Mouse (Mus musculus): ENCODE results near the gene Inpp5a.
A peak's percentile ranks its signal among the peaks of the same experiment; 100 is the strongest.

Inpp5a gene

GRCm38 (mm10) chr7:139450186-139450998 is 61.5 kb downstream of the Inpp5a start:
- no peak for DNase-seq

- DNase-seq: no peak
These were observed 62.8 kb downstream of the Inpp5a start for GRCm38 (mm10) chr7:139451711-139452110.

DNA sequence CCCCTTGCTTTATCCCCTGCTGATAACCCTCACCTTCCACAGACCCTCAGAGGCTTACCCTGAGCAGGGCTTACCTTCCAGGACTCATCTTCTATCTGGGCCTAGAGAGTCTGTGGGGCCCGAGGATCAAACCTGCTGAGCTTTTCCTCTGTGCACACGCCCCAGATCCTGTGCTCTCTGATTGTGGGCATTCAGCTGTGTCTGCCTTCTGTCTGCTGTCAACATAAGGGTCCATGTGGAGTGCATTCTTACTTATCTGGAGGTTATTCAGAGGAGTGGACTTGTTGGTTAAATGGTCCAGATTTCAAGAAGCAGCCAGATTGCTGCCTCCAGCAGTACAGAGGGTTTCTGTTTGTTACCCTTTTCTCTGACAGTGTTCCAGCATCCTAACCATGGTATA is 63.3 kb downstream of the Inpp5a start:
- no peak for DNase-seq

DNA sequence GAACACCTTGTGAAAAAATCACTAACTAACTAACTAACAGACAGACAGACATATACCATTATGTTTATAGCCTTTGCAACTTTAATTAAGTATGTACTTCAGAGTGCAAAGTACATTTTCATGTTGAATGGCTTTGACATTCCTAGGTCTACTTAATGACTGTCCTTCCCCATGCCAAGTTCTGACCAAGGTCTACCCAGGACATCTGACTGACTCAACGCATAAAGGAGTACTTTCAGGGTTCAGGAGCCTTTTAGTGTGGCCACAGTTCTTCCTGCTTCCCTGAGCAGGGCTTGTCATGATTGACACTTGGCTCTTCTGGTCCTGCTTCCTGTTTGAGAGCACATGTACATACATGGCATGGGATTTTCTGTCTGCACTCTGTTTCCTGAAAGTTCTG is 64.3 kb downstream of the Inpp5a start:
- no peak for DNase-seq

DNA sequence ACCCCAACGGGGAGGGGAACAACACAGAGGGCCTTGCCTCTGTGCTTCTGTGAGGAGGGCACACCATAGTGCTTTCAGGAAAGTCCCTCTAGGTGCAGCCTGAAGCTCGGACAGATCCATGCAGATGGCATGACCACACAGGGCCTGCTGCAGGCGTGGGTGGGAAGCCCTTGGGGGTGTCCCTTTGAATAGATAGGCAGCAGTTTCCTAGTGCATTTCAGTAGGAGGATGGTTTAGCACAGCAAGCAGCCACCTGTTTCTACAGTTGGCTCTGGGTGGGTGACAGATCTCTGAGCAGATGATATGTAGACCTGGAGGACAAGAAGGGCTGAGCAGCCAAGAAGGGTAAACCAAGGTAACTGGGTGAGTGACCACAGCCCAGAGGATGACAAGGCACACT is 65.4 kb downstream of the Inpp5a start:
- no peak for DNase-seq

- DNase-seq: no peak
These were observed 67.8 kb downstream of the Inpp5a start for GRCm38 (mm10) chr7:139456759-139457158.

DNA sequence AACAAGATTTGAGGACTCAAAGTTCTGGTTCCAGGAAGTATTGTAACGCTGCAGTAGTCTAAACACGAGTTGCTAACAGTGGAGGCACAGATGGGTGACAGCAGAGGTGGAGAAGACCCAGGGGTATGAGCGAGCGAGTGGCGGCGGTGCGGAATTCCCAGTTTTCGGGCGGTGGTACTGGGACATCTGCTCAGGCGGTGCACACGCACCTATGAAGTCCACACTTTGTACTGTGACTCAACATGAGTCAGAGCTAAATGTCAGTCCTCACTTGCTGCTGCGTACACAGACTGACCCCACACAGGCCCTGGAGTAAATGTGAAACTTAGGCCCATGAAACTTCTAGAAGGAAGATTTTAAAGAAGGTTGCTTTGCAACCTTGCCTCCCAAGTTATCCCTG is 72.4 kb downstream of the Inpp5a start:
- DNase-seq: no peak

GRCm38 (mm10) chr7:139462142-139462541 is 73.2 kb downstream of the Inpp5a start:
- DNase-seq: no peak

- no peak for DNase-seq
These were observed 76.6 kb downstream of the Inpp5a start for GRCm38 (mm10) chr7:139465538-139465937.

GRCm38 (mm10) chr7:139466484-139467176 is 77.7 kb downstream of the Inpp5a start:
- peak; percentile 12 for DNase-seq

GRCm38 (mm10) chr7:139467177-139467895 is 78.4 kb downstream of the Inpp5a start:
- DNase-seq: peak; percentile 26

DNA sequence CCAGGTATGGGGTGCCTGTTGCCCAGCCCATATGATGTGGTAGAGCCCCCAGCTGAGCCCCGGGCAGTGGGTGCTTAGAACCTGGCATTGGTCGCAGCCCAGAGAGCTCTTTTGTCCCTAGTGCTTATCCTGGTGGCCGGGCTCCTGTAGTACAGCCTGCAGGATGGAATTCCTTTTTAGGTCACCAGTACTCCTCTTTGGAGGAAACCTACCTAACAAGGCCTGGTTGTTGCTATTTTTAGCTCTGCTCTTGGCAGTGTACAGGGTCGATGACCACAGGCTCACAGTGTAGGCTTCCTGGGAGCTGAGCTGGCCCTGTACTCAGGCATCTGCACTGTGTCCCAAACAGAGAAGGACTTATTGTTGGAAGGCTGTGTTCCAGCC is 79.0 kb downstream of the Inpp5a start:
- peak; percentile 21 for DNase-seq

- DNase-seq: peak; percentile 43
These were observed 79.5 kb downstream of the Inpp5a start for GRCm38 (mm10) chr7:139468440-139468839.

DNA sequence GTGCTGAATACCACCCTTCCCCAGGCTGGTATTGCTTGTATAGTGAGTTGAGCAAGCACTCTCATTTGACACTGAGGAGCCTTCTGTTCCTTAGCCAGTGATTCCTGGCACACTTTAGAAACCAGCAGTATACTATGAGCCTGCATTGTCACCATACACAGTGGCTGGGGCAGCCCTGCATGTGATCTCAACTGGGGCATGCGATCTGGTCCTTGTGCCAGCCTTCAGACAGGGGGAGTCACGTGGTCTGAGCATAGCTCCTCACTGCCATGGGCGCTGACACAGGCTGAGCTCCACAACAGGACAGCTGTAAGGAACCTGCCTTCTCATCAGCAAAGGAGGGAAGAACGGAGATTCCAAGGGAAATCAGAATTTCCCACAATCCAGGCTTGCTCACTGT is 80.5 kb downstream of the Inpp5a start:
- no peak for DNase-seq

DNA sequence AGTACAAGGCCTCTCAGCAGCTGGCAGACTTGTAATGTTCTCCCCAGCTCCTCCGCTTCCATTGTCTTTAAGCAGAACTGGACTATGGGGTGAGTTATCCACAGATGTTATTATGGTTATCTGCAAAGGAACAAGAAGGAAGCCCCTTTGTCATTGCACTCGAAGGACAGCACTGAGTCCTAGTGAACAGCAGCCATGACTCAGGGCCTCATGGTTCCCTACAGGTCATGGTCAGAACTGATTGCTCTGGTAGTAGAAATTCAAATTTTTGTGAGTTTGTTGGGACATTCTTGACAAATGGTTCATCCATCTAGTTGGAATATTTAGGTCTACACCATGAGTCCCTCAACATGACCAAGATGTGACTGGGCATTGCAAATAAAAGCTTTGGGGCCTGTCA is 81.6 kb downstream of the Inpp5a start:
- DNase-seq: no peak

- no peak for DNase-seq
These were observed 83.1 kb downstream of the Inpp5a start for GRCm38 (mm10) chr7:139472052-139472451.

DNA sequence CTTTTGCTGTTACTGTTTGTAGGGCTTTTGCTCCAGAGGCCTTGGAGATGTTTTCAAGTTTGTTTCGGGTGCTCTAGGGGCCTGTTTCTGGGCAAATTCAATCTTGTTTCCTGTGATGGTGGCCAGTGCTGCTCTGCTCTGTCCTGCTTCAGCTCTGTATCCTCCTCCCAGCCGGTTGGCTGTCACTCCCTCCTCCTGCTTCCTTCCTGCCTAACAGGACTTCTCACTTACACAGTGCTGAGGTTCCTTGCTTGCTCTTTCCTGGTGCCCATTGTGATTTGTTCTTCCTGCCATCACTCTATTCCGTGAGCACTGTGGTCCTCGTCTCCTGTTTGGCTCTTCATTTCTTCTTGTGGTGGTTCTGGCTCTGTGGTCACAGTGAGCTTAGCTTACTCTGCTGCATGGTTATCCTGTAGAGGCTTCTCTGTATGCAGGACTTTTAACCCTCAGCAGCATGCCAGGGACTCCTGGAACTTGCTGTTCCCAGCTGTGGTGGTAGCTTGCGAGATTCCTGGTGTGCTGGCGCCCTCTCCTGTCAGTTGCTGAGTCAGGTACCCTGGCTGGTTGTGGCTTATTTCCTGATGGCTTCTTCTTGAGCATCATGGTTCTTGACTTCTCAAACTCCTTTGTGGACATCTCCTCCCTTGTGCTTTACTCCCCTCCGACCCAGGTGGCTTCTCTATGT is 84.1 kb downstream of the Inpp5a start:
- DNase-seq: peak; percentile 85

DNA sequence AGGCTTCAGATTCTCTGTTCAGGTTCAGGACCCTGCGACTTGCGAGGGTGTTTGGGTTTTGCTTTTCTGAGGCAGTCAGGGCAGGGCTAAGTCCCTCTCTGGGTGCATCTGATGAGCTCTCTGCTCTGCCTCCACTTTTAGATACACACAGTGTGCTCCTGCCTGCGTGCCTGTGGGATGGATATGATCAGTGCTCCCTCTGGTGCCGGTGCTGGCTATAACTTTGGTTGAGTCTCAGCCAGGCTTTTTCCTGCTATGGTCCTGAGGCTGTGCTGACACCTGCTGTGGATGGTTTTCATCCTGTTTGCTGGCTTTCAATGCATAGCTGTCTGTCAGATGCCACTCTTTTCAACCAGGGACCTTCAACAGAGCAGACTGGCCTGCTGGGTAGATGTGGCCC is 87.0 kb downstream of the Inpp5a start:
- DNase-seq: peak; percentile 23

DNA sequence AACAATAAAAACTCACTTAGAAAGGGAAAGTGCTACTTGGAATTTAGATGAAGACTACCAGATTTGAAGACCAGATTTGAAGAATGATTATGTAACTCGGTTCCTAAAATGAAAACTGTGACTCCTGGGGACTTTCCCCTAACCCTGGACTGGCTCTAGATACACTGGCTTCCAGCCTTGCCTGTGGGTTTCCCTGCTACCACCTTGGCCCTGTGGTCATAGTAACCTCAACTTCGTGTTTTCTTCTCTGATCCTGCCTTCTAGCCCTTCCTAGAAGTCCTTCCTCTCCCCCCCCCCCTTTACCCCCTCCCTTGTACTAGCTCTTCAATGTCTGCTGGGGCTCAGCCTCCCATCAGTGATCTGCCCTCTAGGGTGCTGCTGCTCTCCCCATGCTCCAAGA is 87.8 kb downstream of the Inpp5a start:
- no peak for DNase-seq

- no peak for DNase-seq
These were observed 88.8 kb downstream of the Inpp5a start for GRCm38 (mm10) chr7:139477748-139478147.

DNA sequence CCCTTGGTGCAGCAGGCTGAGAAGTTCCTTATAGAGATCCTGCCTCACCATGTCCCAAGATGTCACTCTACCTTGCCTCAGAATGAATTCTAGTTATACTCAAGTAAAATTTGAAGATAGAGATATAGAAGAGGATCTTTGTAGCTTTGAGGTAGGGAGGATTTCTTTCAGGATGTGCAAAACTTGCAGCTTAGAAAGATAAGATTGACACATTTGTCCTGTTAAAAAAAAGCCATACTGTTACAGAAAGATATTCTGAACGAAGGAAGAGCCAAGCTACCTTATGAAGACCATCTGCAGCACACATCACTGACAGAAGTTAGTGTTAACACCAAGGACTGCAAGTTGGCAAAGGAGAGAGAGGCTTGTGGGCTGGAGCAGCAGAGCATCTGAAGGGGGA is 90.2 kb downstream of the Inpp5a start:
- DNase-seq: no peak

- no peak for DNase-seq
These were observed 90.7 kb downstream of the Inpp5a start for GRCm38 (mm10) chr7:139479626-139480025.

Measured in embryo, embryonic 11 days (tissue).